Mouse (Mus musculus): ENCODE measurements around the gene Gsdma3. TPM values are rescaled to one million over a fixed set of nuclear protein-coding genes. Genes with fewer than 3 reads are reported as not detected.

Gsdma3 gene
- not detected for polyA plus RNA-seq (2014; fragmentation: Illumina TruSeq; extraction: RNeasy Lipid Tissue Mini Kit (QIAGEN cat#74804))

DNA sequence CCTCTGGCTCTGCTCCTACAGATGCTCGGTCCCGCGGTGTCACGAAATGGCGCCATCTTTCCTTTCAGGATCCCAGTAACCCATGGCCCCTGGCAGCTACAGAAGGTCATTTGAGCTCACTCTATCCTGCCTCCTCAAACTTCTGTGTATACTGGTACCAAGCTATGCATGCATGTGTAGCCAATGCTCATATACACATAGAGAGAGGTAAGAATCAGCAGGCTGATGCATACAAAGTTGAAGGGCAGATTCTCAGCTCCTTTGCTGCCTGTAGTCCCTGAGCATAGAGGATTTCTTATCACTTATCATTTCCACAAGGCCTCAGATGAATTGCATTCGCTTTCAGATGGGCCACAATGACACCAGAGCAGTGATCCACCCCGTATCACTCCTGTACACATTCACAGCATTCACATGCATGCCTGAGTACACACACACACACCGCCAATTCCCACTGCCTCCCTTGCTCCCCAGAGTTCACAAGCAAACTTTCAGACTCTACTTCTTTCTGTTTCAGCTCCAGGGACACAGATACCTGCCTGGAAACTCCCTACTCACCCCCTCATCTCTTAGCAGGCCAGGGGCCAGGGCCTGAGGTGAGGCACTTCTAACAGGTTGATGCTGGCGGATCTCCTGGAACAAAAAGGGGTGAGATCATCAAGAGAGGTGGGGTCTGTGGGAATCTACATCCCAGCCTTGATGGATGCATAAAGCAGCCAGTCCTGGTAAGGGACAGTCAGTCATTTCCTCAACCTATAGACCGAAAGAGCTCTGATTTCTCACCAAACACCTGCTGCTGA, at the start of gene Gsdma3, which contains the start of gene Gm12355:
Gsdma3 (plus strand) TSS at position 750 of the 800 bp plus-strand sequence.
Gm12355 (minus strand) TSS at position 51 of the 800 bp plus-strand sequence.

GRCm38 (mm10) chr11:98586892-98587563, 39.1 kb upstream of the Gsdma3 start, which contains the start of gene Ormdl3:
TSS of gene Ormdl3 (minus strand) at chr11:98587368.

GRCm38 (mm10) chr11:98597991-98598390, 28.2 kb upstream of the Gsdma3 start, which contains the start of gene Lrrc3c:
TSS of gene Lrrc3c (plus strand) at chr11:98598291.

DNA sequence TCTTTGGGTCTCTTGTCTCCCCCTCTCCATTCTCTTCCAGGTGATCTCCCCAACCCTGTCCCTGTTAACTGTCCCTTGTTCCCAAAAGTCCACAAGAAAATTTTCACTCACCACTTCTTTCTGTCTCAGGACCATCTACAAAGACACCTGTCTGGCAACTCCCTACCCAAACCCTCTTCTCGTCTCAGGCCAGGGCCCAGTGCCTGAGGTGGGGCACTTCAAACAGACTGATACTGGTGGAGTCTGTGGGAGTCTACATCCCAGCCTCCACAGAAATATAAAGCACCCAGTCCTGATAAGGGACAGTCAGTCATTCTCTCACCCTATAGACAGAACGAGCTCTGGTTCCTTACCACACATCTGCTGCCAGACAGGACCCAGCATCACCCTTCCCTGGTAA, 20.3 kb downstream of the Gsdma3 start, which contains the start of gene Gsdma2:
Gsdma2 (plus strand) TSS at position 301 of the 400 bp plus-strand sequence.

GRCm38 (mm10) chr11:98664091-98664490, 37.9 kb downstream of the Gsdma3 start, which contains the start of gene Gsdma:
TSS of gene Gsdma (plus strand) at chr11:98664351.

DNA sequence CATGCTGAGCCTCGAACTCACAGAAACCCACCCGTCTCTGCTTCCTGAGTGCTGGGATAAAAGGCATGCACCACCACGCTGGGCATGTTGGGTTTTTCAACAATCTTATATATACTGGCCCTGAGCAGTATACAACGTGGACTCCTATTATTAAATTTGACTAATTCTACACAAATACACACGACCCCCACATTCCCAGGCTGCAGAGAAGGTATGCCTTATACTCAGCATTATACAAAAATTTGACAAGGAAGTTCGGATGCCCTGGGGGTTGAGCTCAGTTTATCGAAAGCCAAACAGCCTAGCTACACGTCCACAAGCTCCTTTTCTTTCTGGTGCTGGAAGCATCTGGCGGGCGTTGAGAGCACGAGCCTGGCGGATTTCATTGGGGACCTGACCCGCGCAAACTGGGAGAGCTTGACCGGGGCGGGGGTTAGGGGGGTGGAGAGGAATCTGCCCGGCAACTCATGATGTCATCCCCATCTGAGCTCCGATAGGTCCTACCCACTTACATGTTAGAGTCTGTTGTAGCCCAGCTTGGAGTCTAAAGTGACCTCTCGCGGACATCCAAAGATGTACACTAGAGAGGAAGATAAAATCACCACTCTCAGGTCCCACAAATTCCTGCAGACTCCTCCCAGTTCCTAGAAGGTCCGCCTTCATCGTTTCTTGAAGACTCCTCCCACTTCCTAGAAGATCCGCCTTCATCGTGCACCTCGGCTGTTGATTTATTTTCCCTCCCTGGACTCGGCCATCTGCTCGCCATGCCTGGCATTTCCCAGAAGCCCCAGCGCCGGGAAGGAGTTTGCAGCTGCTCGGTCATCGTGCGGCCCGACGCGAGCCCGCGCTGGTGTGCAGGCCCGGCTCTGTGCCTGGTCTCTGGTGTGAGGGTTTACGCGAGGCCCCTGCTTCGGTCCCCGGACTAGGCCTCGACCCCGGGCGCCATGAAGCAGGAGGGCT, 55.9 kb downstream of the Gsdma3 start, which contains the start of gene Psmd3:
Psmd3 (plus strand) TSS at position 769 of the 960 bp plus-strand sequence.

Other genes starting within 250 kb of the Gsdma3 start
- gene Tcap, start 242.5 kb upstream of the Gsdma3 start, polyA plus RNA-seq (2014; fragmentation: Illumina TruSeq; extraction: RNeasy Lipid Tissue Mini Kit (QIAGEN cat#74804)) = not detected
- gene Pnmt, start 239.9 kb upstream of the Gsdma3 start, polyA plus RNA-seq (2014; fragmentation: Illumina TruSeq; extraction: RNeasy Lipid Tissue Mini Kit (QIAGEN cat#74804)) = not detected
- not detected for gene Pgap3, start 225.9 kb upstream of the Gsdma3 start, polyA plus RNA-seq (2014; fragmentation: Illumina TruSeq; extraction: RNeasy Lipid Tissue Mini Kit (QIAGEN cat#74804))
- 0.71 TPM for gene Erbb2, start 213.9 kb upstream of the Gsdma3 start, polyA plus RNA-seq (2014; fragmentation: Illumina TruSeq; extraction: RNeasy Lipid Tissue Mini Kit (QIAGEN cat#74804))
- 30.3 TPM for gene Mien1, start 187.4 kb upstream of the Gsdma3 start, polyA plus RNA-seq (2014; fragmentation: Illumina TruSeq; extraction: RNeasy Lipid Tissue Mini Kit (QIAGEN cat#74804))
- 0.31 TPM for gene Grb7, start 180.0 kb upstream of the Gsdma3 start, polyA plus RNA-seq (2014; fragmentation: Illumina TruSeq; extraction: RNeasy Lipid Tissue Mini Kit (QIAGEN cat#74804))
- 0.31 TPM for gene Ikzf3, start 80.3 kb upstream of the Gsdma3 start, polyA plus RNA-seq (2014; fragmentation: Illumina TruSeq; extraction: RNeasy Lipid Tissue Mini Kit (QIAGEN cat#74804))
- gene Zpbp2, start 75.3 kb upstream of the Gsdma3 start, polyA plus RNA-seq (2014; fragmentation: Illumina TruSeq; extraction: RNeasy Lipid Tissue Mini Kit (QIAGEN cat#74804)) = 0.60 TPM
- 6.9 TPM for gene Ormdl3, start 39.0 kb upstream of the Gsdma3 start, polyA plus RNA-seq (2014; fragmentation: Illumina TruSeq; extraction: RNeasy Lipid Tissue Mini Kit (QIAGEN cat#74804))
- gene Lrrc3c, start 28.1 kb upstream of the Gsdma3 start, polyA plus RNA-seq (2014; fragmentation: Illumina TruSeq; extraction: RNeasy Lipid Tissue Mini Kit (QIAGEN cat#74804)) = not detected
- 0.80 TPM for gene Gm12355, start 699 bp upstream of the Gsdma3 start, polyA plus RNA-seq (2014; fragmentation: Illumina TruSeq; extraction: RNeasy Lipid Tissue Mini Kit (QIAGEN cat#74804))
- gene Gsdma2, start 20.4 kb downstream of the Gsdma3 start, polyA plus RNA-seq (2014; fragmentation: Illumina TruSeq; extraction: RNeasy Lipid Tissue Mini Kit (QIAGEN cat#74804)) = not detected
- gene Gsdma, start 38.0 kb downstream of the Gsdma3 start, polyA plus RNA-seq (2014; fragmentation: Illumina TruSeq; extraction: RNeasy Lipid Tissue Mini Kit (QIAGEN cat#74804)) = not detected
- 14.8 TPM for gene Psmd3, start 56.2 kb downstream of the Gsdma3 start, polyA plus RNA-seq (2014; fragmentation: Illumina TruSeq; extraction: RNeasy Lipid Tissue Mini Kit (QIAGEN cat#74804))
- gene Csf3, start 74.9 kb downstream of the Gsdma3 start, polyA plus RNA-seq (2014; fragmentation: Illumina TruSeq; extraction: RNeasy Lipid Tissue Mini Kit (QIAGEN cat#74804)) = not detected
- gene Med24, start 103.1 kb downstream of the Gsdma3 start, polyA plus RNA-seq (2014; fragmentation: Illumina TruSeq; extraction: RNeasy Lipid Tissue Mini Kit (QIAGEN cat#74804)) = 6.5 TPM
- 8.4 TPM for gene Thra, start 114.3 kb downstream of the Gsdma3 start, polyA plus RNA-seq (2014; fragmentation: Illumina TruSeq; extraction: RNeasy Lipid Tissue Mini Kit (QIAGEN cat#74804))
- 1.6 TPM for gene Nr1d1, start 149.0 kb downstream of the Gsdma3 start, polyA plus RNA-seq (2014; fragmentation: Illumina TruSeq; extraction: RNeasy Lipid Tissue Mini Kit (QIAGEN cat#74804))
- 113 TPM for gene Msl1, start 169.2 kb downstream of the Gsdma3 start, polyA plus RNA-seq (2014; fragmentation: Illumina TruSeq; extraction: RNeasy Lipid Tissue Mini Kit (QIAGEN cat#74804))
- gene Casc3, start 178.5 kb downstream of the Gsdma3 start, polyA plus RNA-seq (2014; fragmentation: Illumina TruSeq; extraction: RNeasy Lipid Tissue Mini Kit (QIAGEN cat#74804)) = 24.9 TPM
- gene Rapgefl1, start 210.4 kb downstream of the Gsdma3 start, polyA plus RNA-seq (2014; fragmentation: Illumina TruSeq; extraction: RNeasy Lipid Tissue Mini Kit (QIAGEN cat#74804)) = 0.63 TPM
- gene Wipf2, start 237.3 kb downstream of the Gsdma3 start, polyA plus RNA-seq (2014; fragmentation: Illumina TruSeq; extraction: RNeasy Lipid Tissue Mini Kit (QIAGEN cat#74804)) = 12.0 TPM

All from ovary, adult 10 weeks (tissue).